Mouse (Mus musculus) limb, embryonic 14.5 days (tissue): ENCODE measurements around the gene Fshr. TPM values are rescaled to one million over a fixed set of nuclear protein-coding genes. Genes with fewer than 3 reads are reported as not detected.
"Not testable (repeated sequence)": the region's sequence is repeated elsewhere in the genome, so short reads cannot be mapped to it uniquely, and the experiment has no call there.

Experiments
- ATAC-seq: fragments of 200-750 bp; cut with Nextera tagmentation; 2 replicates; pipeline ENCODE4 v1.8.0; 2017; ENCODE audit warnings: low read depth, moderate number of reproducible peaks, moderate TSS enrichment; ENCODE audit not compliant: low FRiP score
- DNase-seq: peaks from one replicate; pipeline ENCODE4 v3.0.0-alpha.2; 2015; ENCODE audit warnings: low spot score
- H3K27ac ChIP-seq: fragments of 300-500 bp; sonication (generic); replicated peaks from 2 replicates; pipeline ENCODE4 v1.5.1; 2014; ENCODE audit warnings: low read depth, mild to moderate bottlenecking, low read length, moderate library complexity, mixed read lengths
- H3K27me3 ChIP-seq: fragments of 300-500 bp; sonication (generic); 2 replicates; pipeline ENCODE4 v1.6.1; 2014; ENCODE audit warnings: low read length, mixed read lengths; ENCODE audit not compliant: control insufficient read depth, insufficient read depth
- H3K36me3 ChIP-seq: fragments of 300-500 bp; sonication (generic); 2 replicates; pipeline ENCODE4 v1.6.1; 2014; ENCODE audit warnings: mild to moderate bottlenecking, low read length, moderate library complexity, mixed read lengths; ENCODE audit not compliant: control insufficient read depth, insufficient read depth
- H3K4me1 ChIP-seq: fragments of 300-500 bp; sonication (generic); 2 replicates; pipeline ENCODE4 v1.6.1; 2014; ENCODE audit warnings: antibody characterized with exemption, low read length, mixed read lengths; ENCODE audit not compliant: control insufficient read depth, insufficient read depth
- H3K4me2 ChIP-seq: fragments of 300-500 bp; sonication (generic); replicated peaks from 2 replicates; pipeline ENCODE4 v1.6.1; 2014; ENCODE audit warnings: low read depth, mild to moderate bottlenecking, low read length, moderate library complexity; ENCODE audit not compliant: severe bottlenecking
- H3K4me3 ChIP-seq: fragments of 300-500 bp; sonication (generic); replicated peaks from 2 replicates; pipeline ENCODE4 v1.5.1; 2014; ENCODE audit warnings: low read length
- H3K9ac ChIP-seq: fragments of 300-500 bp; sonication (generic); 2 replicates; pipeline ENCODE4 v1.6.1; 2014; ENCODE audit warnings: mild to moderate bottlenecking, low read depth, low read length, moderate library complexity; ENCODE audit not compliant: severe bottlenecking
- H3K9me3 ChIP-seq: fragments of 300-500 bp; sonication (generic); 2 replicates; pipeline ENCODE4 v1.6.1; 2016; ENCODE audit warnings: low read length; ENCODE audit not compliant: control insufficient read depth
- POLR2A ChIP-seq: fragments of 200-500 bp; IDR thresholded peaks from 2 replicates; pipeline ENCODE4 v1.8.0; 2012; ENCODE audit warnings: inconsistent platforms, mild to moderate bottlenecking, moderate library complexity, borderline replicate concordance; ENCODE audit not compliant: insufficient read depth, insufficient read length; ENCODE audit errors: extremely low read depth
- WGBS: fragments of 180-500 bp; shearing (Covaris S2); extraction: QIAGEN DNeasy Blood & Tissue Kit; methylation state at CpG from one replicate; pipeline ENCODE4 v1.1.7; 2014; 5-methylcytosine and 5-hydroxymethylcytosine counted together
- polyA plus RNA-seq, 2 experiments: library from polyadenylated mRNA; depleted of rRNA in 1 of 2; stranded (reverse) in 1 of 2; unstranded in 1 of 2; fragments of >200 nt; fragmentation: Nextera tagmentation in 1 of 2; extraction: Ambion mirVana in 1 of 2; gene quantifications; 2 replicates each; pipeline versions ENCODE4 v1.2.1 to v1.2.3; 2012 to 2014

Fshr gene
- not detected in 2 replicates for polyA plus RNA-seq (2012; rRNA removed)
- not detected in 2 replicates for polyA plus RNA-seq (2014; fragmentation: Nextera tagmentation; extraction: Ambion mirVana)

- WGBS, result 83% methylated on average over 6 of the region's 6 CpGs
- Histone ChIP-seq H3K9ac (no peak within 1 kb of the TSS), H3K9me3 (no peaks in the 10 kb centered on the region), H3K4me3 (no peak within 1 kb of the TSS), H3K27me3 (no peaks in the 10 kb centered on the region), H3K4me2 (no peak within 1 kb of the TSS), H3K36me3 (no peaks in the 10 kb centered on the region), H3K27ac (no peak within 1 kb of the TSS), H3K4me1 (no peaks in the 10 kb centered on the region)
- no peak for ATAC-seq
- DNase-seq, result no peak
- TF ChIP-seq POLR2A, result no peak
Observed at GRCm38 (mm10) chr17:89200575-89200974, at the start of gene Fshr. Gene Fshr, minus strand, starts transcription at chr17:89200675.

- no peak for ATAC-seq
Observed at GRCm38 (mm10) chr17:89202181-89202580, 1.7 kb upstream of the Fshr start.

GRCm38 (mm10) chr17:89173545-89173944, 26.9 kb downstream of the Fshr start:
- H3K9ac ChIP-seq, result no peak overlapping the region
- WGBS, result 88% methylated on average over 1 of the region's 1 CpGs
- no peaks in the 10 kb centered on the region for H3K9me3 ChIP-seq
- H3K4me2 ChIP-seq, result no peak overlapping the region
- no peak for TF ChIP-seq POLR2A
- no peak overlapping the region for H3K27ac ChIP-seq
- H3K4me1 ChIP-seq, result no peaks in the 10 kb centered on the region
- no peaks in the 10 kb centered on the region for H3K36me3 ChIP-seq
- no peak overlapping the region for H3K4me3 ChIP-seq
- no peak for ATAC-seq
- H3K27me3 ChIP-seq, result no peaks in the 10 kb centered on the region
- no peak for DNase-seq

More at GRCm38 (mm10) chr17:89202181-89202580, 1.7 kb upstream of the Fshr start:
- Histone ChIP-seq H3K36me3 (no peaks in the 10 kb centered on the region), H3K27ac (no peak overlapping the region), H3K4me1 (no peaks in the 10 kb centered on the region), H3K27me3 (no peaks in the 10 kb centered on the region), H3K4me2 (no peak overlapping the region), H3K9me3 (no peaks in the 10 kb centered on the region), H3K9ac (no peak overlapping the region), H3K4me3 (no peak overlapping the region)
- no peak for DNase-seq
- no peak for TF ChIP-seq POLR2A
- 76% methylated on average over 6 of the region's 6 CpGs for WGBS

- Histone ChIP-seq H3K36me3 (no peaks in the 10 kb centered on the region), H3K4me1 (no peaks in the 10 kb centered on the region), H3K27me3 (no peaks in the 10 kb centered on the region), H3K4me2 (no peak overlapping the region), H3K9me3 (no peaks in the 10 kb centered on the region), H3K27ac (no peak overlapping the region), H3K9ac (no peak overlapping the region), H3K4me3 (no peak overlapping the region)
- ATAC-seq (no peak), DNase-seq (no peak)
- TF ChIP-seq POLR2A, result no peak
Observed at GRCm38 (mm10) chr17:89164773-89165172, 35.7 kb downstream of the Fshr start.

GRCm38 (mm10) chr17:89162475-89162874, 38.0 kb downstream of the Fshr start:
- WGBS, result 90% methylated on average over 3 of the region's 3 CpGs

GRCm38 (mm10) chr17:89159343-89159742, 41.1 kb downstream of the Fshr start:
- not testable (repeated sequence) for H3K4me2 ChIP-seq, H3K4me3 ChIP-seq, H3K36me3 ChIP-seq, DNase-seq, ATAC-seq, H3K4me1 ChIP-seq, H3K27me3 ChIP-seq, H3K9ac ChIP-seq, H3K27ac ChIP-seq, H3K9me3 ChIP-seq
- WGBS, result 83% methylated on average over 3 of the region's 3 CpGs

More at GRCm38 (mm10) chr17:89162475-89162874, 38.0 kb downstream of the Fshr start:
- no peaks in the 10 kb centered on the region for H3K9me3 ChIP-seq
- no peaks in the 10 kb centered on the region for H3K36me3 ChIP-seq
- no peak overlapping the region for H3K4me2 ChIP-seq
- H3K4me1 ChIP-seq, result no peaks in the 10 kb centered on the region
- H3K4me3 ChIP-seq, result no peak overlapping the region
- no peak for ATAC-seq
- no peaks in the 10 kb centered on the region for H3K27me3 ChIP-seq
- H3K9ac ChIP-seq, result no peak overlapping the region
- DNase-seq, result no peak
- H3K27ac ChIP-seq, result no peak overlapping the region
- no peak for TF ChIP-seq POLR2A
